Mouse (Mus musculus) kidney, adult 2 months (tissue): Measurements from ENCODE around the gene Btbd17. TPM values are rescaled to one million over a fixed set of nuclear protein-coding genes. Genes with fewer than 3 reads are reported as not detected.

Experiments used
- DNase-seq: peaks from one replicate; pipeline ENCODE4 v3.0.0; 2021
- H3K27ac ChIP-seq: fragments of 200-500 bp; 2 replicates; pipeline ENCODE4 v1.5.1; 2012; ENCODE audit warnings: low read depth, low read length, control low read depth, inconsistent platforms; ENCODE audit not compliant: insufficient read depth
- H3K27me3 ChIP-seq: fragments of 200-500 bp; replicated peaks from 2 replicates; pipeline ENCODE4 v1.6.1; 2012; ENCODE audit warnings: mild to moderate bottlenecking, moderate library complexity, low read length, inconsistent platforms; ENCODE audit not compliant: control insufficient read depth, insufficient read depth
- H3K36me3 ChIP-seq: fragments of 200-500 bp; 2 replicates; pipeline ENCODE4 v1.6.1; 2012; ENCODE audit warnings: mild to moderate bottlenecking, moderate library complexity, low read length, inconsistent platforms; ENCODE audit not compliant: control insufficient read depth, insufficient read depth
- H3K4me1 ChIP-seq: fragments of 200-500 bp; 2 replicates; pipeline ENCODE4 v1.6.1; 2011; ENCODE audit warnings: low read length; ENCODE audit not compliant: control insufficient read depth, insufficient read depth
- H3K4me3 ChIP-seq: fragments of 200-500 bp; 2 replicates; pipeline ENCODE4 v1.5.1; 2011; ENCODE audit warnings: mild to moderate bottlenecking, low read depth, low read length, control low read depth; ENCODE audit not compliant: insufficient read depth
- CTCF ChIP-seq: fragments of 200-500 bp; conservative IDR thresholded peaks from 2 replicates; pipeline ENCODE4 v1.5.1; 2011; ENCODE audit warnings: low read depth, mild to moderate bottlenecking, control low read depth, low read length, moderate library complexity, mixed read lengths; ENCODE audit not compliant: insufficient read depth, insufficient read length
- POLR2A ChIP-seq: fragments of 200-500 bp; IDR thresholded peaks from one replicate; pipeline ENCODE4 v1.6.1; 2011; ENCODE audit warnings: low read depth, low read length, control low read depth
- WGBS: fragments of 180-500 bp; shearing (Covaris S2); methylation state at CpG from one replicate; pipeline ENCODE4 v1.1.7; 2018; 5-methylcytosine and 5-hydroxymethylcytosine counted together
- polyA plus RNA-seq: library from polyadenylated mRNA; depleted of rRNA; stranded (reverse); fragments of >200 nt; gene quantifications from 2 replicates; pipeline ENCODE4 v1.2.3, GENCODE M21; 2012; rRNA removed

Btbd17 gene
- polyA plus RNA-seq, 1 experiment = 0.13 TPM

DNA sequence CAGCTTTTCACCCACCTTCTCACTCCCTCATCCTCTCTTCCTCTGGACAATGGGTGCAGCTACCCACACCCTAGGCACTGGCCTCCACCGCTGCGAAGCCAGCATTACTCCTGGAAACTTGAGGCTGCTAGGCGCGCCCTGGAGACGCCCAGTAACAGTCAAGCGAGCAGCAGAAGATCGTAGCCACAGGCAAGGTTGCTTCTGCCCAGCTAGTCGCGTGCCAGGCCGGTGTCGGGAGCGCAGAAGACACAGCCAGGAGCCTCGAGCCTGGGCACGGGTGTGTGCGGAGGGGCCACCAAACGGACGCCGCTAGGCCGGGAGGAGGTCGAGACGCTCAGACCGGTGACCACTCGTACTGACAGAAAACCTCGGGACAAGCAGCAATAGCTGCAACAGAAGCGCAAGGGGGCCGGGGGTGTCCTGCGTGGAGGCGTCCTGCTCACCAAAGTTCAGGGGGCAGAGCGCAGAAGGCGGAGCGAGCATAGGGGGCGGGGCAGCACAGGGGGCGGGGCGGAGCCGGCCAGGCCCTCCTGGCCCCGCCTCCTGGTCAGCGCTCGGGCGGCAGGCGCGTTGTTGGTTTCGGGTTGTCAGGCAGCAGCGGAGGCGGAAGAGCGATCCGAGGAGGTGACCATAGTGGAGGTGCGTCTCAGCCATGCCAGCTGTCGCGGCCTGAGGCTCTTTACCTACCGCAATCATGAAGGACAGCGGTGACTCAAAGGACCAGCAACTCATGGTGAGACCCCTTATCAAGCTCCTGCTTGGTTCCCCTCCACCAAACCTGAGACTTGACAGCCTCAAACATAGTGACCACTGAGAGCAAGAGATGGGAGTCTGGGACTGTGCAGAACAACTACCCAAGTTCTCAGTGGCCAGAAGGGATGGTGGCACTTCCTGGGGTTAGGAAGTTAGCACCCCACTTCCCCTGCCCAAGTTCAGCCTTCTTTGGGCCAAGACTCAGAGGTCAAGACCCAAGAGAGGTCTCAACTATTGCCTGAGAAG lies 30.6 kb downstream of the Btbd17 start, which contains the start of gene Kif19a:
Gene Kif19a, plus strand, starts transcription at position 569 of the 999 bp plus-strand sequence.
- peak; percentile 66 for DNase-seq
- H3K4me3 ChIP-seq = peak within 1 kb of the TSS; percentile 46

GRCm38 (mm10) chr11:114747564-114748138 lies 48.1 kb downstream of the Btbd17 start:
- no peak overlapping the region for H3K27ac ChIP-seq
- TF ChIP-seq POLR2A (no peak), CTCF (no peak)
- H3K36me3 ChIP-seq = no peaks in the 10 kb centered on the region
- no peaks in the 10 kb centered on the region for H3K4me1 ChIP-seq
- DNase-seq = no peak
- WGBS = 48% methylated on average over 12 of the region's 12 CpGs
- no peak overlapping the region for H3K4me3 ChIP-seq
- no peaks in the 10 kb centered on the region for H3K27me3 ChIP-seq

More for the DNA sequence above, 30.6 kb downstream of the Btbd17 start, which contains the start of gene Kif19a:
- Histone ChIP-seq H3K4me1 (no peaks in the 10 kb centered on the region; the same call in 1 of the 2 replicates), H3K36me3 (no peaks in the 10 kb centered on the region), H3K27ac (no peak within 1 kb of the TSS), H3K27me3 (no peaks in the 10 kb centered on the region)
- TF ChIP-seq POLR2A = no peak
- TF ChIP-seq CTCF = no peak
- WGBS = 5% methylated on average over 51 of the region's 51 CpGs

DNA sequence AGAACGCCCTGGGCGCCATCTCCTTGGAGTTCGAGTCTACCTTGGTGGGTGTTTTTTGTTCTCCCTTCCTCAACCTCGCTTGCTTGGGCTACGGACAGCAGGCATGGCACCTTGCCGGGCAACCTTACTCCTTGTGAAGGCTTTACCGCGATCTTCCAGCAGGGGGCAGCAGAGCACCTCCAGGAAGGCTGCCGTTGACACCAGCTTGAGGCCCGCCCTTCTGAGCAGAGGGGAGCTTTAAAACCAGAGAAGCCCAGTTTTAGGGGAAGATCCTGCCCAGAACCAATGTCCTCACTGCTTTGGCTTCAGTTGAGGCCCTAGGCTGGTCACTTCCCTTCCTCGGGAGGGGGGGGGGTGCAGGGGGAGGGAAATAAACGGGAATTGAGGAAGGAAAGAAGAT lies 50.6 kb downstream of the Btbd17 start:
- 2% methylated on average over 12 of the region's 12 CpGs for WGBS
- Histone ChIP-seq H3K27me3 (no peaks in the 10 kb centered on the region), H3K4me1 (no peaks in the 10 kb centered on the region), H3K36me3 (no peaks in the 10 kb centered on the region), H3K27ac (no peak overlapping the region), H3K4me3 (no peak overlapping the region)
- no peak for TF ChIP-seq POLR2A
- peak; percentile 97 for TF ChIP-seq CTCF
- peak; percentile 86 for DNase-seq

DNA sequence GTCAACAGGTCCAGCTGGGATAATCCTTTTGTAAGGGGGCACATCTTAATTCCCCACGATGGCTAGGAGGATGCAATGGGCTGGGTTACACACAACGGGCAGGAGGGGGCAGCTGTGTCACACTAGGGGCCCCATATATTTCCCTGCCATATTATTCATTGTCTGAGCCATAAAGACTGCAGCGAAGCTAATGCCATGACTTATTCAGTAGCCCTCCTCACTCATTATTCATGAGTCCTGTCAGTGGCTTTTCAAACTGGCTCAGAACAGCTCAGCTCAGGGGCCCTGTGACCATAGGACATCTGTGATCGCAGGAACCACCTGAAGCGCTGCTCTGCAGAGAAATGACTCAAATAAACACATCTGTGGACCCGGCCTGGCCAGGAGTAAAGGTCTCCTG lies 54.3 kb downstream of the Btbd17 start:
- Histone ChIP-seq H3K4me3 (no peak overlapping the region), H3K27me3 (no peaks in the 10 kb centered on the region), H3K4me1 (no peaks in the 10 kb centered on the region), H3K27ac (no peak overlapping the region), H3K36me3 (no peaks in the 10 kb centered on the region)
- DNase-seq = no peak
- WGBS = 51% methylated on average over 6 of the region's 6 CpGs
- TF ChIP-seq POLR2A = no peak
- TF ChIP-seq CTCF = no peak

Other genes with a start within 250 kb of the Btbd17 start
- 432 and 738 TPM in 2 replicates for gene Rpl38, start 127.4 kb downstream of the Btbd17 start, polyA plus RNA-seq
- 34.4 and 40.6 TPM in 2 replicates for gene Ttyh2, start 120.5 kb downstream of the Btbd17 start, polyA plus RNA-seq
- gene Dnaic2, start 68.5 kb downstream of the Btbd17 start, polyA plus RNA-seq = 0.47 and 0.72 TPM in 2 replicates
- gene Kif19a, start 30.6 kb downstream of the Btbd17 start, polyA plus RNA-seq = 0.38 and 0.42 TPM in 2 replicates
- not detected in 2 replicates for gene Gpr142, start 3.0 kb upstream of the Btbd17 start, polyA plus RNA-seq
- 241 and 285 TPM in 2 replicates for gene Gprc5c, start 55.2 kb upstream of the Btbd17 start, polyA plus RNA-seq
- 0.61 and 0.91 TPM in 2 replicates for gene Cd300a, start 94.1 kb upstream of the Btbd17 start, polyA plus RNA-seq
- gene Cd300lb, start 138.4 kb upstream of the Btbd17 start, polyA plus RNA-seq = 0.18 and 0.33 TPM in 2 replicates
- 0.72 TPM in 1 of 2 replicates, not detected in the other for gene Cd300c, start 173.2 kb upstream of the Btbd17 start, polyA plus RNA-seq
- gene Cd300ld, start 194.0 kb upstream of the Btbd17 start, polyA plus RNA-seq = 1.2 and 1.8 TPM in 2 replicates
- 2.7 and 3.9 TPM in 2 replicates for gene Cd300c2, start 205.9 kb upstream of the Btbd17 start, polyA plus RNA-seq
- 0.19 and 0.39 TPM in 2 replicates for gene Cd300ld2, start 220.2 kb upstream of the Btbd17 start, polyA plus RNA-seq
- gene Cd300ld4, start 231.1 kb upstream of the Btbd17 start, polyA plus RNA-seq = 2.3 TPM in 1 of 2 replicates, not detected in the other
- 0.86 and 3.6 TPM in 2 replicates for gene Cd300ld5, start 241.8 kb upstream of the Btbd17 start, polyA plus RNA-seq